ENCODE assay signal across 20 mouse cellular contexts in the genomic region with DNA sequence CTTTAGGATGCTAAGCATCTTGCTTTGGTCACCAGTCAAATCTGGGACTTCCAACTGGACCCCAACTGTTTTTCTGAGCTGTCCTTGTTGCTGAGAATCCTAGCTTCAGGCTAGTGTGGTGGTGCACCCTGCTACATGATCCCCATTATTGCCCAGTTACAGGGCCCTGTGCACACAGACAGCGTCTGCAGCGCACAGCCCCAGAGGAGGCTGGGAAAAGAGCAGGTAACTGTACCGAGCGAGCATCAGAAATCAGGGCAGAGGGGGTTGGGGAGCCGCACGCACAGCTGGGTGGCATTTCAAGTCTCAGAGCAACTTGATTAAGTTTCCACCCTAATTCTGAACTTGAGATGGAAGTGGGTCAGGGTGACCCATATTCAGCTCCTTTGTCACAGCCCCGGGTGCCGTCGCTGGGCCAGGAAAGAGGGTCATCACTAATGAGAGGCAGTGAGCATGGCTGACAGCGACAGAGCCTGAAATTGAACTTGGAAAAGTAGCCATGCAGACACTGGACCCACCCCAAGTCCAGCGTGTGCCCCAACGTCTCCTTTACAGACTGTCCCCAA. TPM values are rescaled to one million over a fixed set of nuclear protein-coding genes. Genes with fewer than 3 reads are reported as not detected.
A peak's percentile ranks its signal among the peaks of the same experiment; 100 is the strongest.
DNase-seq lines count a peak whose midpoint lies in the region; ATAC-seq and TF ChIP-seq lines count a peak whose summit lies in the region.
"Had no signal": no experiment of that assay in that cellular context is flagged by ENCODE, and none has a peak within 500 bp of the region (broad histone marks: within the 10 kb centered on the region; RNA-seq: fewer than 3 reads in every experiment).

No protein-coding gene starts in this region.

- ATAC-seq in hindbrain, postnatal 0 days: peak; percentile 61
- ATAC-seq in hindbrain, embryonic 11.5 days (ENCODE audit: low FRiP score): no peak
- no peak for ATAC-seq in midbrain, embryonic 16.5 days
- ATAC-seq in midbrain, embryonic 11.5 days (ENCODE audit: low FRiP score): no peak
- no peak for ATAC-seq in inflammation-experienced regulatory T-cells, adult 6 months
- ATAC-seq: forebrain, embryonic 16.5 days; intestine, embryonic 16.5 days had no signal

- H3K4me1 ChIP-seq in heart, embryonic 10.5 days: peaks cover 42% of the 10 kb centered on the region
- H3K4me1 ChIP-seq in hindbrain, postnatal 0 days (ENCODE audit: insufficient read depth, low read length): peaks cover 5% of the 10 kb centered on the region; the same call in 1 of the 2 replicates
- H3K4me1 ChIP-seq in hindbrain, embryonic 11.5 days (replicated peaks; ENCODE audit: control insufficient read depth, insufficient read depth, low read length): no peaks in the 10 kb centered on the region
- H3K4me1 ChIP-seq in midbrain, embryonic 16.5 days (ENCODE audit: control insufficient read depth, insufficient read depth, low read length): no peaks in the 10 kb centered on the region
- no peaks in the 10 kb centered on the region for H3K4me1 ChIP-seq in midbrain, embryonic 11.5 days (ENCODE audit: control insufficient read depth, insufficient read depth, low read length)

- no peak overlapping the region for H3K4me2 ChIP-seq in hindbrain, postnatal 0 days (ENCODE audit: low read depth, low read length)
- no peak overlapping the region for H3K4me2 ChIP-seq in hindbrain, embryonic 11.5 days (replicated peaks; ENCODE audit: low read depth, low read length)
- H3K4me2 ChIP-seq in midbrain, embryonic 16.5 days (ENCODE audit: low read length): no peak overlapping the region
- no peak overlapping the region for H3K4me2 ChIP-seq in midbrain, embryonic 11.5 days
- H3K4me2 ChIP-seq: embryonic facial prominence, embryonic 15.5 days; heart, embryonic 12.5 days had no signal

- WGBS in heart, embryonic 10.5 days: 90% methylated on average over 12 of the region's 12 CpGs
- 75% methylated on average over 12 of the region's 12 CpGs for WGBS in hindbrain, postnatal 0 days
- WGBS in hindbrain, embryonic 11.5 days: 87% methylated on average over 12 of the region's 12 CpGs
- 77% methylated on average over 12 of the region's 12 CpGs for WGBS in midbrain, embryonic 16.5 days
- WGBS in midbrain, embryonic 11.5 days: 91% methylated on average over 12 of the region's 12 CpGs

- H3K9ac ChIP-seq in hindbrain, postnatal 0 days (replicated peaks; ENCODE audit: low read length): no peak overlapping the region
- H3K9ac ChIP-seq in hindbrain, embryonic 11.5 days (ENCODE audit: low read depth, low read length): no peak overlapping the region
- H3K9ac ChIP-seq in midbrain, embryonic 16.5 days (ENCODE audit: low read depth, low read length): no peak overlapping the region
- H3K9ac ChIP-seq in midbrain, embryonic 11.5 days (ENCODE audit: low read length): no peak overlapping the region
- H3K9ac ChIP-seq: embryonic facial prominence, embryonic 15.5 days; heart, embryonic 12.5 days had no signal

- H3K36me3 ChIP-seq in heart, embryonic 10.5 days: no peaks in the 10 kb centered on the region
- H3K36me3 ChIP-seq in hindbrain, postnatal 0 days (ENCODE audit: insufficient read depth, low read length): no peaks in the 10 kb centered on the region
- no peaks in the 10 kb centered on the region for H3K36me3 ChIP-seq in hindbrain, embryonic 11.5 days (ENCODE audit: control insufficient read depth, insufficient read depth, low read length)
- no peaks in the 10 kb centered on the region for H3K36me3 ChIP-seq in midbrain, embryonic 16.5 days (ENCODE audit: control insufficient read depth, insufficient read depth, low read length)
- H3K36me3 ChIP-seq in midbrain, embryonic 11.5 days (ENCODE audit: control insufficient read depth, insufficient read depth, low read length): no peaks in the 10 kb centered on the region
- H3K36me3 ChIP-seq: embryonic facial prominence, embryonic 15.5 days; forebrain, embryonic 10.5 days; heart, embryonic 12.5 days had no signal

- H3K27me3 ChIP-seq in heart, embryonic 10.5 days (ENCODE audit: insufficient read depth, poor library complexity, severe bottlenecking): no peaks in the 10 kb centered on the region
- H3K27me3 ChIP-seq in hindbrain, postnatal 0 days (ENCODE audit: insufficient read depth, low read length): no peaks in the 10 kb centered on the region
- H3K27me3 ChIP-seq in hindbrain, embryonic 11.5 days (ENCODE audit: control insufficient read depth, insufficient read depth, low read length): no peaks in the 10 kb centered on the region
- H3K27me3 ChIP-seq in midbrain, embryonic 16.5 days (ENCODE audit: control insufficient read depth, insufficient read depth, low read depth, low read length): no peaks in the 10 kb centered on the region
- no peaks in the 10 kb centered on the region; the same call in 1 of the 2 replicates for H3K27me3 ChIP-seq in midbrain, embryonic 11.5 days (ENCODE audit: control insufficient read depth, insufficient read depth, low read length)
- H3K27me3 ChIP-seq: embryonic facial prominence, embryonic 15.5 days; heart, embryonic 12.5 days had no signal

- peak overlapping the region; percentile 63; the same call in 1 of the 2 replicates for H3K27ac ChIP-seq in heart, embryonic 10.5 days
- H3K27ac ChIP-seq in hindbrain, postnatal 0 days: 0 out of 2 replicates have a peak overlapping the region, but pooled peaks have one; percentile 11
- H3K27ac ChIP-seq in hindbrain, embryonic 11.5 days (ENCODE audit: low read depth, low read length): no peak overlapping the region
- peak overlapping the region; percentile 1; the same call in 1 of the 2 replicates for H3K27ac ChIP-seq in midbrain, embryonic 16.5 days (ENCODE audit: low read length)
- no peak overlapping the region for H3K27ac ChIP-seq in midbrain, embryonic 11.5 days (ENCODE audit: low read depth, low read length)
- H3K27ac ChIP-seq: embryonic facial prominence, embryonic 15.5 days; forebrain, embryonic 10.5 days; heart, adult 2 months had no signal

- no peak for TF ChIP-seq CTCF in hindbrain, postnatal 0 days (IDR thresholded peaks at IDR 0.05; ENCODE audit: low read depth)

- no peaks in the 10 kb centered on the region for H3K9me3 ChIP-seq in heart, embryonic 10.5 days
- H3K9me3 ChIP-seq in hindbrain, postnatal 0 days (ENCODE audit: low read length): no peaks in the 10 kb centered on the region
- H3K9me3 ChIP-seq in hindbrain, embryonic 11.5 days (ENCODE audit: control insufficient read depth, low read length): no peaks in the 10 kb centered on the region
- H3K9me3 ChIP-seq in midbrain, embryonic 16.5 days (replicated peaks; ENCODE audit: control insufficient read depth, low read length, poor library complexity, severe bottlenecking): no peaks in the 10 kb centered on the region
- no peaks in the 10 kb centered on the region for H3K9me3 ChIP-seq in midbrain, embryonic 11.5 days (ENCODE audit: control insufficient read depth, low read length)
- H3K9me3 ChIP-seq: embryonic facial prominence, embryonic 15.5 days; forebrain, embryonic 10.5 days had no signal

- no peak for DNase-seq in heart, embryonic 10.5 days (ENCODE audit: low spot score)
- DNase-seq in heart, adult 11 months: no peak
- no peak for DNase-seq in hindbrain, postnatal 0 days (ENCODE audit: low spot score)
- no peak for DNase-seq in hindbrain, embryonic 11.5 days (ENCODE audit: low spot score)
- DNase-seq in midbrain, embryonic 11.5 days (ENCODE audit: low spot score, missing footprints): no peak
- DNase-seq: adrenal gland, adult 8-10 months; adrenal gland, postnatal 36 days; cerebellum, adult 9-11 months; cerebellum, postnatal 36 days; gastrocnemius, postnatal 10 days; heart, adult 2 months; kidney, adult 2 months had no signal

- H3K4me3 ChIP-seq in heart, embryonic 10.5 days: no peak overlapping the region
- no peak overlapping the region for H3K4me3 ChIP-seq in hindbrain, postnatal 0 days (ENCODE audit: low read length)
- H3K4me3 ChIP-seq in hindbrain, embryonic 11.5 days (ENCODE audit: low read depth, low read length): no peak overlapping the region
- no peak overlapping the region for H3K4me3 ChIP-seq in midbrain, embryonic 16.5 days (ENCODE audit: low read depth, low read length)
- no peak overlapping the region for H3K4me3 ChIP-seq in midbrain, embryonic 11.5 days (ENCODE audit: low read depth, low read length)
- H3K4me3 ChIP-seq: embryonic facial prominence, embryonic 15.5 days; erythroblast, embryonic 14.5 days; forebrain, embryonic 10.5 days; heart, adult 2 months; heart, embryonic 12.5 days had no signal

RNA-seq across cellular contexts. Expression of a gene that starts 34.9 kb away (rescaled TPM):
- 55.0 and 55.8 TPM in 2 replicates for polyA plus RNA-seq in heart, embryonic 10.5 days (2016; fragmentation: Nextera tagmentation; extraction: Ambion mirVana)
- total RNA-seq in hindbrain, postnatal 0 days (2014; rRNA removed): 39.9 and 42.7 TPM in 2 replicates
- polyA plus RNA-seq in hindbrain, postnatal 0 days (2015; fragmentation: Nextera tagmentation; extraction: Ambion mirVana): 86.6 and 87.9 TPM in 2 replicates
- 71.3 and 74.8 TPM in 2 replicates for polyA plus RNA-seq in hindbrain, embryonic 11.5 days (2014; fragmentation: Nextera tagmentation; extraction: Ambion mirVana)
- 84.0 and 91.8 TPM in 2 replicates for polyA plus RNA-seq in midbrain, embryonic 16.5 days (2015; fragmentation: Nextera tagmentation; extraction: Ambion mirVana)
- polyA plus RNA-seq in midbrain, embryonic 11.5 days (2014; fragmentation: Nextera tagmentation; extraction: Ambion mirVana): 70.2 and 71.5 TPM in 2 replicates
- polyA plus RNA-seq in inflammation-experienced regulatory T-cells, adult 6 months (2017; shearing (Covaris generic)): 10 to 100 TPM; 16.1 to 16.8 (median 16.8) TPM

Comparison
In these comparisons a context has a peak if more than half of its experiments do, and no peak if none do; other contexts are left out.
1. H3K27ac ChIP-seq: peak in heart, embryonic 10.5 days (single experiment), hindbrain, postnatal 0 days (single experiment) and midbrain, embryonic 16.5 days (single experiment); none in hindbrain, embryonic 11.5 days (single experiment) and midbrain, embryonic 11.5 days (single experiment).